Mouse (Mus musculus) adrenal gland, adult 18-20 months (tissue): ENCODE data around the gene Kif18b. TPM values are rescaled to one million over a fixed set of nuclear protein-coding genes. Genes with fewer than 3 reads are reported as not detected.

ENCODE experiments used
- DNase-seq, 2 experiments: peaks; one replicate each; pipeline ENCODE4 v3.0.0; 2021 to 2022; ENCODE audit warnings: low spot score in 2 of 2
- total RNA-seq, 2 experiments: library from RNA; stranded (reverse); gene quantifications; 1 replicate in 1 of 2; 2 replicates in 1 of 2; pipeline ENCODE4 v1.2.3; 2021

Gene Kif18b
- total RNA-seq, 2 experiments from 2014 or later, result 0.51 to 0.73 TPM

DNA sequence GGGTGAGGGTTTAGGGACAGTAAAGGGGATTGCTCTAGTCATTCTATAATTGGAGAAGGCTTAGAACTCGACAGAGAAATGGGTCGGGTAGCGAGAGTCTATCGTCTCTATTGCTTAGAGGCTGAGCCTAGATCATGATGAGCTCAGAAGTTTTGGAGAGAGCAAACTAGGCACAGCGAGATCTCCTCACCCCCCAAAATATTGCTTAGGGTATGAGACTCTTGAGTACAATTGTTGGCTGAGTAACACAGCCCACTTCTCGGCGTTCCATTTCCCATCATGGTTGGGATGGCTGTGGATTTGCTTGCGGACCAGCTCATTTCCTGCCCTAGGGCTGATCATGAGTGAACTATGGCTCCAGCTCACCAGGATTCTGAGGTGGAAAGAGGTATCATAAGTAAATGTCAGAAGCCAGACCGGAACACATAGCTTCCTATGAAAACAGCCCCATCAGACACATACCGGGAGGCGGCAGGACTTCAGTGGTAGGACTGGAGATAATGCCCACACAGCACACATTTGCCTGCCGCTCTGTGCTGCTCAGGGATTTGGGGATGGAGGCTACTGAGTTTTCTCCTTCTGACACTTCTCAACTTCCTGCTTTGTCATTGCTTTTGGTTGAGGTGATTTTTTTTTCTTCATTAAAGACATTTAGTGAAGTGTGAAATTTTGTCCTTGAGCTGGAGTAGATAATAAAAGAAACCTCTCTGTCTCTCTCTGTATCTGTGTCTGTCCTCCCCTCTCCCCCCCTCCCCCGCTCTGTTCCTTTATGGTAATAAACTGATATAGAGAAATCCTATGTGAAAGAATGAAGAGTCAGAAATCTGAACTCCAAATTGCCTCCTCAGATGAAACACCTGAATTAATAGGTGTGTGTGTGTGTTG, 43.4 kb downstream of the Kif18b start:
- no peak for DNase-seq

GRCm38 (mm10) chr11:102880585-102881313, 44.2 kb downstream of the Kif18b start, which contains the start of the genes Eftud2 and Ccdc103:
Eftud2 (minus strand) TSS chr11:102880985.
Ccdc103 (plus strand) TSS chr11:102881204.
- DNase-seq, result peak; percentile 87 to 92

- no peak for DNase-seq
Observed at GRCm38 (mm10) chr11:102879558-102879957, 45.4 kb downstream of the Kif18b start.

- no peak for DNase-seq
Observed at GRCm38 (mm10) chr11:102874801-102875334, 50.1 kb downstream of the Kif18b start.

GRCm38 (mm10) chr11:102864272-102864671, 60.7 kb downstream of the Kif18b start:
- peak; percentile 56 to 66 for DNase-seq

DNA sequence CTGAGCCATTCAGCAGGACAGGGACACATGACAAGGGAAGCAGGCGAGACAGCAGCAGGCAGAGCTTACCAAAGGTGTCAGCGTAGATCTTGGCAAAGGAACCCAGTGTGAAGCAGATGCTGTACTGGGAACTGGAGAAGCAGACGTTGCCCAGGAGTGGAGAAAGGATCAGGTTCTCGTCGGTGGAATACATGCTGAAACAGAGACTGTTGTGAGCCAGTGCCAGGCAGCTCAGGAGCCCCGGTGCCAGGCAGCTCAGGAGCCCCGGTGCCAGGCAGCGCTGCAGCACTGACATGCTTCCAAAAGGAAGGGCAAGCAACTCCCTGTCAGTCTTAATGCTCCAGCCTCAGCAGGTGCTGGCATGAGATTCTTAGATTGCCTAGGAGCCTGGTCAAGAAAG, 65.0 kb downstream of the Kif18b start:
- DNase-seq, result no peak

DNA sequence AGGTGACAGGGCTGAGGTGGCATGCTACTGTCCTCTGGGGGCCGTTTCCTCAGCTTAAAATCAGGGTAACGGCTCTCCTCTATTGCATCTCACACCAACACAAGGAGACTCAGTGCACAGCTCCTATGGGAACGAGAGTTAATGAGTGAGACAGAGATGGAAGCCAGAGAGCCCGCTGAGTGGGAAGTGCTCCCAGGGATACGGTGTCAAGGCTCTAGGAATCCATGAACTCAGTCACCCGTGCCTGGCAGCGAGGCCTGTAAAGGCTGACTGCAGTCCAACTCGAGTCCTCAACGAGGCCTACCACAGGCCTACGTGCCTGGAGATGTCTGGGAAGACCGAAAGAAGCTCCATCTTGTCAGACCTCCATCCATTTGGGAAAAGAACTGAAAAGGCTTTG, 66.0 kb downstream of the Kif18b start:
- DNase-seq, result no peak

GRCm38 (mm10) chr11:102855941-102856340, 69.0 kb downstream of the Kif18b start:
- DNase-seq, result no peak

Other genes with a start within 250 kb of the Kif18b start
- gene Ccdc43, start 227.3 kb downstream of the Kif18b start, total RNA-seq, result 10 to 100 TPM; 21.7 to 30.4 TPM
- 1 to 10 TPM; 1.9 to 5.5 TPM for gene Adam11, start 163.7 kb downstream of the Kif18b start, total RNA-seq
- 10 to 100 TPM; 12.0 to 16.4 TPM for gene Gjc1, start 105.4 kb downstream of the Kif18b start, total RNA-seq
- 1 to 10 TPM; 1.2 to 4.1 TPM for gene Higd1b, start 89.3 kb downstream of the Kif18b start, total RNA-seq
- 10 to 100 TPM; 64.6 to 70.2 TPM for gene Eftud2, start 44.1 kb downstream of the Kif18b start, total RNA-seq
- gene Ccdc103, start 43.9 kb downstream of the Kif18b start, total RNA-seq, result under 1 TPM; 0.32 to 0.36 TPM
- gene Fam187a, start 40.0 kb downstream of the Kif18b start, total RNA-seq, result not detected
- 1 to 10 TPM in 1 of 2 experiments, under 1 TPM in 1; 0.76 to 1.1 TPM for gene Gfap, start 24.2 kb downstream of the Kif18b start, total RNA-seq
- 10 to 100 TPM; 49.2 to 60.0 TPM for gene C1ql1, start 21.6 kb upstream of the Kif18b start, total RNA-seq
- 100 to 1,000 TPM in 1 of 2 experiments, 10 to 100 TPM in 1; 97.0 to 100 TPM for gene Nmt1, start 103.1 kb upstream of the Kif18b start, total RNA-seq
- gene Dcakd, start 103.2 kb upstream of the Kif18b start, total RNA-seq, result 10 to 100 TPM; 44.7 to 54.1 TPM
- 10 to 100 TPM in 1 of 2 experiments, 1 to 10 TPM in 1; 6.6 to 12.0 TPM for gene Plcd3, start 176.5 kb upstream of the Kif18b start, total RNA-seq
- 100 to 1,000 TPM; 116 to 169 TPM for gene Acbd4, start 176.6 kb upstream of the Kif18b start, total RNA-seq
- 10 to 100 TPM; 71.1 to 83.3 TPM for gene Hexim1, start 191.1 kb upstream of the Kif18b start, total RNA-seq
- gene Hexim2, start 207.3 kb upstream of the Kif18b start, total RNA-seq, result 1 to 10 TPM; 2.8 to 5.6 TPM
- gene Fmnl1, start 246.0 kb upstream of the Kif18b start, total RNA-seq, result 10 to 100 TPM; 19.8 to 20.9 TPM